ENCODE assay signal across 10 mouse cellular contexts in the genomic region with DNA sequence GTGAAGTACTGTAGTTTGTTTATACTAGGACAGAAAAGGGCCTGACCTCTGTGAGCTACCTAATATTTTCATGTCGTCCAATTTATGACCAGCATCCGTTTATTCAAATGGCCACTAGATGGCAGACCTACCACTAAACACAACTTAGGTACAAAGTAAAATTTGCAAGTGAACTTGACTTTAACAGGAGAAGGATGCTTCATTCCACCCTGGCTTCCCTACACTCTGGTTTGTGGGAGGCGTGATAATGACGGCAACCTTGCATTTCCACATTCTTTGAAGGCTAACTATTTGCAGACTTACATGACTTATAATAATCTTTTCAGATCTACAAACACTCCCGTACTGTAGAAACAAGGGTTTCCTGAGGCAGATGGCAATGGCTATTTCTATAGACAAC.
DNase-seq lines count a peak whose midpoint lies in the region; ATAC-seq lines count a peak whose summit lies in the region.
"Had no signal": no experiment of that assay in that cellular context is flagged by ENCODE, and none has a peak within 500 bp of the region (broad histone marks: within the 10 kb centered on the region; RNA-seq: fewer than 3 reads in every experiment).

No protein-coding gene starts in this region.

- no peak overlapping the region for H3K4me3 ChIP-seq in forebrain, embryonic 11.5 days (ENCODE audit: low read depth, low read length)
- no peak overlapping the region for H3K4me3 ChIP-seq in forebrain, embryonic 12.5 days (replicated peaks)
- H3K4me3 ChIP-seq in midbrain, embryonic 11.5 days (ENCODE audit: low read depth, low read length), result no peak overlapping the region
- no peak overlapping the region for H3K4me3 ChIP-seq in midbrain, embryonic 15.5 days
- H3K4me3 ChIP-seq: heart, embryonic 15.5 days; myocyte had no signal

- H3K36me3 ChIP-seq in forebrain, embryonic 11.5 days (ENCODE audit: control insufficient read depth, insufficient read depth, low read length), result no peaks in the 10 kb centered on the region
- H3K36me3 ChIP-seq in forebrain, embryonic 12.5 days (replicated peaks), result no peaks in the 10 kb centered on the region
- no peaks in the 10 kb centered on the region for H3K36me3 ChIP-seq in midbrain, embryonic 11.5 days (ENCODE audit: control insufficient read depth, insufficient read depth, low read length)
- no peaks in the 10 kb centered on the region for H3K36me3 ChIP-seq in midbrain, embryonic 15.5 days (replicated peaks)
- H3K36me3 ChIP-seq: heart, embryonic 15.5 days had no signal

- peak; percentile 51 for ATAC-seq in forebrain, embryonic 11.5 days (replicated peaks; ENCODE audit: low FRiP score)
- no peak for ATAC-seq in forebrain, embryonic 12.5 days (ENCODE audit: low FRiP score)
- 0 out of 2 replicates have a peak, but pooled peaks have one; percentile 24 for ATAC-seq in midbrain, embryonic 11.5 days (ENCODE audit: low FRiP score)
- no peak for ATAC-seq in midbrain, embryonic 15.5 days (replicated peaks)
- no peak for ATAC-seq in erythroblast, adult 5-6 weeks (replicated peaks; ENCODE audit: low FRiP score, poor library complexity, severe bottlenecking)

- WGBS in forebrain, embryonic 11.5 days, result 52% methylated on average over 5 of the region's 5 CpGs
- WGBS in forebrain, embryonic 12.5 days, result 49% methylated on average over 5 of the region's 5 CpGs
- 49% methylated on average over 5 of the region's 5 CpGs for WGBS in midbrain, embryonic 11.5 days
- WGBS in midbrain, embryonic 15.5 days, result 40% methylated on average over 5 of the region's 5 CpGs

- H3K27me3 ChIP-seq in forebrain, embryonic 11.5 days (ENCODE audit: control insufficient read depth, insufficient read depth, low read length), result no peaks in the 10 kb centered on the region
- H3K27me3 ChIP-seq in forebrain, embryonic 12.5 days, result no peaks in the 10 kb centered on the region
- no peaks in the 10 kb centered on the region for H3K27me3 ChIP-seq in midbrain, embryonic 11.5 days (ENCODE audit: control insufficient read depth, insufficient read depth, low read length)
- no peaks in the 10 kb centered on the region for H3K27me3 ChIP-seq in midbrain, embryonic 15.5 days (replicated peaks)
- H3K27me3 ChIP-seq: heart, embryonic 15.5 days had no signal

- no peaks in the 10 kb centered on the region for H3K4me1 ChIP-seq in forebrain, embryonic 11.5 days (replicated peaks; ENCODE audit: control insufficient read depth, insufficient read depth, low read length)
- no peaks in the 10 kb centered on the region for H3K4me1 ChIP-seq in forebrain, embryonic 12.5 days
- H3K4me1 ChIP-seq in midbrain, embryonic 11.5 days (ENCODE audit: control insufficient read depth, insufficient read depth, low read length), result no peaks in the 10 kb centered on the region
- H3K4me1 ChIP-seq in midbrain, embryonic 15.5 days, result no peaks in the 10 kb centered on the region
- H3K4me1 ChIP-seq: heart, embryonic 15.5 days had no signal

- DNase-seq in forebrain, embryonic 11.5 days (ENCODE audit: low spot score), result no peak
- peak; percentile 89 for DNase-seq in midbrain, embryonic 11.5 days (ENCODE audit: low spot score, missing footprints)
- DNase-seq in cerebellum, postnatal 25 days, result peak; percentile 29 to 63
- peak; percentile 10 for DNase-seq in layer of hippocampus, adult 9-10 months (ENCODE audit: low spot score)
- DNase-seq in retina, postnatal 1 day, result peak; percentile 62

- no peak overlapping the region for H3K9ac ChIP-seq in forebrain, embryonic 11.5 days (ENCODE audit: low read length)
- H3K9ac ChIP-seq in forebrain, embryonic 12.5 days, result no peak overlapping the region
- H3K9ac ChIP-seq in midbrain, embryonic 11.5 days (ENCODE audit: low read length), result no peak overlapping the region
- no peak overlapping the region for H3K9ac ChIP-seq in midbrain, embryonic 15.5 days
- H3K9ac ChIP-seq: heart, embryonic 15.5 days had no signal

- H3K9me3 ChIP-seq in forebrain, embryonic 11.5 days (ENCODE audit: control insufficient read depth, low read length), result no peaks in the 10 kb centered on the region
- H3K9me3 ChIP-seq in forebrain, embryonic 12.5 days, result no peaks in the 10 kb centered on the region
- H3K9me3 ChIP-seq in midbrain, embryonic 11.5 days (ENCODE audit: control insufficient read depth, low read length), result no peaks in the 10 kb centered on the region
- no peaks in the 10 kb centered on the region for H3K9me3 ChIP-seq in midbrain, embryonic 15.5 days
- H3K9me3 ChIP-seq: heart, embryonic 15.5 days had no signal

- no peak overlapping the region for H3K27ac ChIP-seq in forebrain, embryonic 11.5 days (ENCODE audit: low read depth, low read length)
- no peak overlapping the region for H3K27ac ChIP-seq in forebrain, embryonic 12.5 days
- no peak overlapping the region for H3K27ac ChIP-seq in midbrain, embryonic 11.5 days (ENCODE audit: low read depth, low read length)
- no peak overlapping the region for H3K27ac ChIP-seq in midbrain, embryonic 15.5 days
- H3K27ac ChIP-seq: heart, embryonic 15.5 days had no signal

- H3K4me2 ChIP-seq in forebrain, embryonic 11.5 days (ENCODE audit: low read depth, low read length, severe bottlenecking), result no peak overlapping the region
- no peak overlapping the region for H3K4me2 ChIP-seq in forebrain, embryonic 12.5 days
- no peak overlapping the region for H3K4me2 ChIP-seq in midbrain, embryonic 11.5 days
- no peak overlapping the region for H3K4me2 ChIP-seq in midbrain, embryonic 15.5 days
- H3K4me2 ChIP-seq: heart, embryonic 15.5 days had no signal

Comparison
In these comparisons a context has a peak if more than half of its experiments do, and no peak if none do; other contexts are left out.
1. ATAC-seq: peak in forebrain, embryonic 11.5 days (single experiment) and midbrain, embryonic 11.5 days (single experiment); none in forebrain, embryonic 12.5 days (single experiment), midbrain, embryonic 15.5 days (single experiment) and erythroblast, adult 5-6 weeks (single experiment).